Mouse (Mus musculus) pancreas, adult 10 weeks (tissue): Measurements from ENCODE around the gene 6430550D23Rik. TPM values are rescaled to one million over a fixed set of nuclear protein-coding genes. Genes with fewer than 3 reads are reported as not detected.

Experiments used
- polyA plus RNA-seq: library from polyadenylated mRNA; stranded (reverse); fragments of 350-450 nt; fragmentation: Illumina TruSeq; extraction: RNeasy Lipid Tissue Mini Kit (QIAGEN cat#74804); gene quantifications from one replicate; pipeline ENCODE4 v1.2.3, GENCODE M21; 2015; ENCODE audit warnings: low read depth, low replicate concordance; ENCODE audit not compliant: insufficient read depth

The 6430550D23Rik gene
- 1.3 TPM for polyA plus RNA-seq

DNA sequence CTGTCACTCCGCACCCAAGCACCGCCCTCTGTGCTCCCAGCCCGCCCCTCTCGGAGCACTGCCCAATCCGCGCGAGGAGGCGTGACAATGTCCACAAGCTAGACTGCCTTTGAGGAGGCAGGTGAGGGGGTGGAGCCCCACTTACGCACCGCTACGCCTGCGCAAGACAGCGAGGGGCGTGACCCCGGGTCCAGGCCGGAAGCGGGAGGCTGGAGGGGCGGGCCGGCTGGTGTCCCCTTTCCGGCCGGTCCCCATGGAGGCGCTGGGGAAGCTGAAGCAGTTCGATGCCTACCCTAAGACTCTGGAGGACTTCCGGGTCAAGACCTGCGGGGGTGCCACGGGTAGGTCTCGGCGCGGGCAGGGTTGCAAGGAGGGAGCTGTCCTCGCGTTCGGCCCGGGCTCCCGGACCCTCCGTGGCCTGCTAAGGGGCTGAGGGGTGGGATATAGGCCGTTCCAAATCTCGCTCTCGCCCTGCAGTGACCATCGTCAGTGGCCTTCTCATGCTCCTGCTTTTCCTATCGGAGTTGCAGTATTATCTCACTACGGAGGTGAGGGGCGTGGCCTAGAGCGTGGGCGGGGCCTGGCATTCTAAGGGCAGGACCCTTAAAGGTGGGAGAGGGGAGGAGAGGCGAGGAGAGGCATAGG lies at the start of gene 6430550D23Rik, which contains the start of gene Ergic3:
Gene 6430550D23Rik, minus strand, starts transcription at position 90 of the 645 bp plus-strand sequence.
Gene Ergic3, plus strand, starts transcription at position 158 of the 645 bp plus-strand sequence.

GRCm38 (mm10) chr2:156052816-156053215 lies 45.0 kb upstream of the 6430550D23Rik start, which contains the start of gene Fer1l4:
Fer1l4 (minus strand) TSS chr2:156052947.

DNA sequence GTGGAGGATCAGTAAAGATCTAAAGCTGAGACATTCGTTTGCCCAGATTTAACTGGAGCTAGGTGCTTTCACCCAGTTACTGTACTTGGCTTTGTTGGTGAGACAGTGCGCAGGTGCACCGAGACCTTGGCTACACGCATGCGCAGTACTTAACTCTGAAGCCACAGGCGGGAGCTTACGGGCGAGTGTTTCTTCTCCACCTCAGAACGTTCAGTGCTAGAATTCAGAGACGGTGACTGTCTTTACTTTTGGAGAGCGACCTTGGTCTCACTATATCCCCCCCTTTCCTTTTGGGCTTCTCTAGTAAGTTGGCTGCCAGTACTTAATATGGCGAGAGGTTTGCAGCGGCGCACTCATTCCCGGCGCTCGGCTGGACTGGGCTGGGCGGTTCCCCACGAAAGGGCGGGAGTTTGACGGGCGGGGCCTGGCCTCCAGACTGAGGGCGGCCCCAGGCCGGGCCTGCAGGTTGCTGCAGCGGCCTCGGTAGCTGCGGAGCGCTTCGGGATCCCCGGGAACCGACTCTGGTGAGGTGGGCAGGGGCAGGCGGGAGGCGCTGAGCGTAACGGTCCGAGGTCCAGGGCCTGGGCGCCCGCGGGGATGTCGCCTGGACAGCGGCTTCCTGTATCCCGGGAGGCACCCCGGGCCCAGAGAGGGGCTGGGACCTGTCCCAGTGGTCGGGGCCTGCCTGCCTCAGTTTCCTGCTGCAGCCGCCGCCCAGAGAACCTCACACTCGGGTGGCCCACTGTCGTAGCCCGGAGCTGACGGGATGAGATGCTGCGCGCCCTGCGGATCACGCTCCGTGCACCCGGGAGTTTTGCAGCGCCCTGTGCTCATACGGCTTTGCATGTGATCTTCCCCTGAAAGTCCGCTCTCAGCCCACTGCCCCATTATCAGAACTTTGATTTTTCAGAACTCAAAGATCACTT lies 51.4 kb downstream of the 6430550D23Rik start, which contains the start of gene Cep250:
Gene Cep250, plus strand, starts transcription at position 325 of the 926 bp plus-strand sequence.

DNA sequence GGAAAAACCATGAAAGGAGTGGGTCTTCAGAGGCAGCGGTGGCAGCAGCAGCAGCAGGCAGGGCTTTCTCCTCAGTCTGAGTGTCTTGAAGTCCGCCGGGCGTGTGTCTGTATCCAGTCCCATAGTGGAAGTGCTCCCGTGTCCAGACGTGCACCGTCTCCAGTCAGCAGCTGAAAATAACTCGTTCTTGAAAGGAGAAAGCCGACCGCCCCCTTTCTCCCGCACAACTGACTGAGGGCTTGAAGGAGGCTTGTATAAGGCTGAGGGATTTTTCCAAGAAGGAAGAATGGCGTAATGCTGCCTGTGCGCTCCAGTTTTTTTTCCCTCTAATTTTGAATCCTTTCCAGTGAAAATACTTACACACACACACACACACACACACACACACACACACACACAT lies 62.7 kb downstream of the 6430550D23Rik start, which contains the start of gene Gdf5:
Gene Gdf5, minus strand, starts transcription at position 244 of the 400 bp plus-strand sequence.

DNA sequence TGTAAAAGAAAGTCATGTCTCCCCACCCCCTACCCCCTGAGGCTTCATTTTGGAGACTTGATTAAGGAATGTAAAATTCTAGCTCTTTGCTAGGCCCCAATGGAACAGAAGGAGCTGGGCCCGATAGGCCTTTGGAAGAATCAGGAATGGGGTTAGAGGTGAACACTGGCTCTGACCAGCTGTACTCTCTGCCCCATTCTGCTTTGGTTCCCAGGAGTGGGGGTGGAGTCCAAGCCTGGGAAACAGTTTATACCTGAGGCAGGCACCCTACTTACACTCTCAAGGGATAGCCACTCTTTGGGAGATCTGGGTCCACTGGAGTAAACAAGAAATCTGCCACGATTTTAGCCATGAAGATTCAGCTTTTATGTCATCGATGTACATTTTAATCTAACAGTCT lies 67.1 kb downstream of the 6430550D23Rik start, which contains the start of gene Gm15557:
Gene Gm15557, plus strand, starts transcription at position 48 of the 400 bp plus-strand sequence.

GRCm38 (mm10) chr2:155929531-155930442 lies 78.0 kb downstream of the 6430550D23Rik start, which contains the start of gene Uqcc1:
Uqcc1 (minus strand) TSS chr2:155930310.

Other genes with a start within 250 kb of the 6430550D23Rik start
- 0.30 TPM for gene Mmp24, start 232.6 kb downstream of the 6430550D23Rik start, polyA plus RNA-seq
- gene BC029722, start 188.6 kb downstream of the 6430550D23Rik start, polyA plus RNA-seq: 13.2 TPM
- 16.0 TPM for gene Eif6, start 181.1 kb downstream of the 6430550D23Rik start, polyA plus RNA-seq
- not detected for gene Fam83c, start 173.1 kb downstream of the 6430550D23Rik start, polyA plus RNA-seq
- gene Uqcc1, start 77.7 kb downstream of the 6430550D23Rik start, polyA plus RNA-seq: 6.6 TPM
- gene Gm15557, start 67.2 kb downstream of the 6430550D23Rik start, polyA plus RNA-seq: not detected
- gene Gdf5, start 62.6 kb downstream of the 6430550D23Rik start, polyA plus RNA-seq: not detected
- 3.5 TPM for gene Cep250, start 51.5 kb downstream of the 6430550D23Rik start, polyA plus RNA-seq
- 61.6 TPM for gene Ergic3, start 68 bp upstream of the 6430550D23Rik start, polyA plus RNA-seq
- not detected for gene Fer1l4, start 45.0 kb upstream of the 6430550D23Rik start, polyA plus RNA-seq
- gene Spag4, start 57.2 kb upstream of the 6430550D23Rik start, polyA plus RNA-seq: not detected
- gene Cpne1, start 104.0 kb upstream of the 6430550D23Rik start, polyA plus RNA-seq: 7.9 TPM
- gene Rbm12, start 104.0 kb upstream of the 6430550D23Rik start, polyA plus RNA-seq: 2.7 TPM
- 1.1 TPM for gene Gm28036, start 119.1 kb upstream of the 6430550D23Rik start, polyA plus RNA-seq
- gene Romo1, start 136.1 kb upstream of the 6430550D23Rik start, polyA plus RNA-seq: 73.2 TPM
- 16.7 TPM for gene Nfs1, start 136.2 kb upstream of the 6430550D23Rik start, polyA plus RNA-seq
- 104 TPM for gene Rbm39, start 172.3 kb upstream of the 6430550D23Rik start, polyA plus RNA-seq
- 4.7 TPM for gene Phf20, start 188.5 kb upstream of the 6430550D23Rik start, polyA plus RNA-seq